Mouse (Mus musculus) duodenum, adult 2 months (tissue): ENCODE measurements around the gene Olfr976. TPM values are rescaled to one million over a fixed set of nuclear protein-coding genes. Genes with fewer than 3 reads are reported as not detected.

Source experiments
- polyA plus RNA-seq: library from polyadenylated mRNA; depleted of rRNA; stranded (reverse); fragments of >200 nt; gene quantifications from 2 replicates; pipeline ENCODE4 v1.2.3, GENCODE M21; 2012; ENCODE audit warnings: low replicate concordance; rRNA removed

Gene Olfr976
- not detected in 2 replicates for polyA plus RNA-seq

DNA sequence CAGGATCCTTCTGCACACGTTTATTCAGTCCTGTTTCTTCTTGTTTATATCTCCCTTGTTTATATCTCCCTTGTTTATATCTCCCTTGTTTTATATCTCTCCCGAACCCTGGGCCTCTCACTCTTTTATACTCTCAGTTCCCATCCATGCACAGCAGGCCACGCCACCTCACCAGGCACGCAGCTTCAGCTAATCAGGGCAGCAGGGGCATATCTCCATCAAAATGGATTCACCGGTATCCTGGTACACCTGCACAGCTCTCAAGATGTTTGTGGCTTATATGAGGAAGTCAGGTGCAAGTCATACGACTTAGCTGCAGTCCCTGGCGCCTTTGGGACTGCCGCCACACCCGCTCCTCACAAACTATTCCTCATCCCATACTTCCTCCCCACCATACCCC is at the start of gene Olfr976:
TSS of gene Olfr976 (minus strand) at position 101 of the 400 bp plus-strand sequence.

DNA sequence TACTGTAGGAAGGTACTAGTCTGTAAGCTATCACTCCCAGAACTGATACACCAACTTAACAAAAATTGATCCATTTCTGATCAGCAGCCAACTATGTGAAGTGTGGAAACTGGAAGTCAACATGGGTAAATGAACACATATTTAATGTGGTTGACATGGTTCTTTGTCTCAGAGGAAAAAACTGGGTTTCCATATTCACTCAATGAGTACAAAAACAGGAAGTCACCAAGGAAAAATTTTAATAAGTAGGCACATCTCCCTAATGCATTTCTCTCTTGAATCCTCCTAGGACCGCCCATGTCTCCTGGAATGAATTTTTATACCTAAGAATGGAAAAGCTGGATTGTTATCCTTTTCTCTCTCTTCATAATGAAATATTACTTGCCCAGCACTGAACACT is 48.5 kb upstream of the Olfr976 start, which contains the start of gene Olfr980:
TSS of gene Olfr980 (minus strand) at position 101 of the 400 bp plus-strand sequence.

DNA sequence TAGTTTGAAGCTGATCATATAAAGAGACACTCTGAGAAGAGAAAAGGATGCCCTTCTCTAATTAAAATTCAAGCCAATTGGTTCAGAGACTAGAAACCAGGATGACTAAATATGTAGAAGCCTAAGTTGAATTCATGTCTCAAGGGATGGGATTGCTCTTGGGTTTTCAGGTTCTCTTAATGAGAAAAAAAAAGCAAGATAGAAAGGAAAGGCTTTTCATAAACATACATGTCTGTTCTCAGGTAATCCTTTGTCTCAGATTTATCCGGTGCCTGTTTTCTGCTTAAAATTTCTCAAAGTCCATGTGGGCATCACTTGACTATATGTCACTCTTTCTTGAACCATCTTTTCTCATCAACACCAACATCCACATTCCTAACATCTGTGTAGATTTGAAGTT is 42.4 kb upstream of the Olfr976 start, which contains the start of gene Olfr979:
TSS of gene Olfr979 (minus strand) at position 101 of the 400 bp plus-strand sequence.

DNA sequence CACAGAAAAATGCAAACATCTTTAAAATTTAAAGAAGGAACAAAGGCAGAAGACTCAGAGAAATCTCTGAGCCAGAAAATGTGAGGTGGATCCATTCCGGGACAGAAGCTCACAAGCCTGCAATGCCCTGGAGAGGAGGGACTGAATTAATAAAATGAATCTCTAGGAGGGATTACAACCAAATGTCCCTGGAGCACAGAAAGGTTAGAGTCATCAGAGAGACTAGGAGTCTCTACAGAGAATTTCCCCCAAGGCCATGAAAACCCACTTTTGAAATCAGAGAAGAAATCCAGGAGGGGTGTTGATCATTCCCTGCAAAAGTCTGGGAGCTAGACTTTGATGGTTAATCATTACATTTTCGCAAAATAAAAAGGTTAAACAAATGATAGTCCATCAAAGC is 30.9 kb upstream of the Olfr976 start, which contains the start of gene Olfr978:
TSS of gene Olfr978 (plus strand) at position 301 of the 400 bp plus-strand sequence.

DNA sequence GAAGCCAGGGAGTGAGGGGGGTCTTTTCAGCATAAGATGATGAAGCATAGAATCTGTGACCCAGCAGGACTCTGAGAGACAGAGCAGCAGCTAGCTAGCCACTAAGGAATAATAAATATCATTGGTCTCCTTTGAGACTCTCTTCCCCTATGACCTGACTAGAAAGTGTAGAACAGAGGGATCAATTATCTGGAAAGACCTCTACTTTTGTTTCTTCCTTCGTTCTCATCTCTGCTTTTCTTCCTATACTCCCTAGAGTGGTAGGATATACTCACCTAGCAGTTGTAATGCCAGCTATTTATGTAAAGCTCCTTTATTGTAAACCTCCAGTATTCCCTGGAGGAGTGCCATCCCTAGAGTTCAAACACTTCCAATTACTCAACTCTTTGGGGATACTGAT is 9.0 kb downstream of the Olfr976 start, which contains the start of gene Olfr975:
TSS of gene Olfr975 (minus strand) at position 101 of the 400 bp plus-strand sequence.

DNA sequence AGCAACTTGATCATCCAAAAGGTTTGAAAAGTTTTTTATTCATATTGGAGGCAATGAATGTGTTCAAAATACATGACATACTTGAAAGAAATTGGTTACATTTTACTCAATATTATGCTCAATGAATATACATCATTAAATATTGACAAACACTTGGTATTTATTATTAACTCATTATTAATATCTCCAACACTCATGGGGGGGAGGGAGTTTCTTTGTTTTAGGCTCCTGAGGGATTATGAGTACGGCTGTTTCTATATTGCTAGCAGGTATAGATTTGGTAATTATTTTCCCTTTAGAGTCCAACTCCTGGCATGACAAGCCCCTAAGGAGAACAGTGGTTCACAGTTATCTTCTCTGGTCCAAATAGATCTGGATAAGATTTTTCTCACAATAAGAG is 23.7 kb downstream of the Olfr976 start, which contains the start of gene Olfr974:
TSS of gene Olfr974 (plus strand) at position 301 of the 400 bp plus-strand sequence.

DNA sequence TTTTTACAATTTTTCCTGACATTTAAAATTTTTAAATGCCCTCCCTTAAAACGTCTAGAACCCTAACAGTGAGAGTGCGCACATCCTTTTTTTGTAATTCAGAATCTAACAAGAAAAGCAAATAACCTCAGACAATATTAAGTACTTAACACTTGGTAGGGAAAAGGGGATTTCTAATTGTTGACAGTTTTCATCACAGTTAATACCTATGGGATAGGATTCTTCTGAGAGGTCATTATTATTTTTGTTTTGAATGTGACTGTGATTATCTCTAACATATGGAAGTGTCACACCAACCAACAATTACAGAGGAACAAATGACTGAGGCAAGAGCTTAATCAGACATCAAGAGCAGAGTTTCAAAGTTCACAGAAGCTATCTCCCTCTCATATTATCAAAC is 53.9 kb downstream of the Olfr976 start, which contains the start of gene Olfr229:
TSS of gene Olfr229 (plus strand) at position 301 of the 400 bp plus-strand sequence.

Other genes with a start within 250 kb of the Olfr976 start
- not detected in 2 replicates for gene Olfr965, start 249.8 kb downstream of the Olfr976 start, polyA plus RNA-seq
- gene Olfr150, start 230.2 kb downstream of the Olfr976 start, polyA plus RNA-seq: not detected in 2 replicates
- not detected in 2 replicates for gene Olfr967, start 214.9 kb downstream of the Olfr976 start, polyA plus RNA-seq
- gene Olfr968, start 177.9 kb downstream of the Olfr976 start, polyA plus RNA-seq: not detected in 2 replicates
- gene Olfr969, start 170.2 kb downstream of the Olfr976 start, polyA plus RNA-seq: not detected in 2 replicates
- gene Olfr970, start 152.3 kb downstream of the Olfr976 start, polyA plus RNA-seq: not detected in 2 replicates
- gene Olfr971, start 124.3 kb downstream of the Olfr976 start, polyA plus RNA-seq: not detected in 2 replicates
- not detected in 2 replicates for gene Olfr972, start 94.7 kb downstream of the Olfr976 start, polyA plus RNA-seq
- not detected in 2 replicates for gene Olfr229, start 53.8 kb downstream of the Olfr976 start, polyA plus RNA-seq
- gene Olfr974, start 23.6 kb downstream of the Olfr976 start, polyA plus RNA-seq: not detected in 2 replicates
- not detected in 2 replicates for gene Olfr975, start 9.1 kb downstream of the Olfr976 start, polyA plus RNA-seq
- not detected in 2 replicates for gene Olfr978, start 31.0 kb upstream of the Olfr976 start, polyA plus RNA-seq
- not detected in 2 replicates for gene Olfr979, start 42.3 kb upstream of the Olfr976 start, polyA plus RNA-seq
- gene Olfr980, start 48.4 kb upstream of the Olfr976 start, polyA plus RNA-seq: not detected in 2 replicates
- gene Olfr981, start 60.3 kb upstream of the Olfr976 start, polyA plus RNA-seq: not detected in 2 replicates
- gene Olfr982, start 112.7 kb upstream of the Olfr976 start, polyA plus RNA-seq: not detected in 2 replicates
- not detected in 2 replicates for gene Olfr983, start 132.5 kb upstream of the Olfr976 start, polyA plus RNA-seq
- not detected in 2 replicates for gene Olfr984, start 153.1 kb upstream of the Olfr976 start, polyA plus RNA-seq
- gene Olfr985, start 169.1 kb upstream of the Olfr976 start, polyA plus RNA-seq: not detected in 2 replicates
- not detected in 2 replicates for gene Tmem225, start 187.0 kb upstream of the Olfr976 start, polyA plus RNA-seq
- gene Olfr986, start 219.8 kb upstream of the Olfr976 start, polyA plus RNA-seq: not detected in 2 replicates
- gene Zfp202, start 231.2 kb upstream of the Olfr976 start, polyA plus RNA-seq: 0.06 and 0.32 TPM in 2 replicates